Mouse (Mus musculus): ENCODE measurements around the gene Clk2. TPM values are rescaled to one million over a fixed set of nuclear protein-coding genes. Genes with fewer than 3 reads are reported as not detected.

The Clk2 gene
- polyA plus RNA-seq (2015; fragmentation: Nextera tagmentation; extraction: Ambion mirVana), result 12.7 and 19.7 TPM in 2 replicates

GRCm38 (mm10) chr3:89164506-89165267 lies at the start of gene Clk2:
Gene Clk2 (plus strand): TSS chr3:89164795.

GRCm38 (mm10) chr3:89135958-89136357 lies 28.6 kb upstream of the Clk2 start, which contains the start of gene Pklr:
Gene Pklr (plus strand): TSS chr3:89136142.

GRCm38 (mm10) chr3:89159616-89160344 lies 4.8 kb upstream of the Clk2 start, which contains the start of gene Hcn3:
Gene Hcn3 (minus strand): TSS chr3:89160196.

GRCm38 (mm10) chr3:89177242-89178106 lies 12.9 kb downstream of the Clk2 start, which contains the start of gene Scamp3:
Gene Scamp3 (plus strand): TSS chr3:89177473.

GRCm38 (mm10) chr3:89183058-89183958 lies 18.7 kb downstream of the Clk2 start, which contains the start of gene Fam189b:
Gene Fam189b (plus strand): TSS chr3:89183143.

GRCm38 (mm10) chr3:89202253-89203141 lies 37.9 kb downstream of the Clk2 start, which contains the start of gene Gba:
Gene Gba (plus strand): TSS chr3:89202928.

GRCm38 (mm10) chr3:89214681-89215411 lies 50.3 kb downstream of the Clk2 start, which contains the start of gene Thbs3:
Gene Thbs3 (plus strand): TSS chr3:89215180.

Other genes with a start within 250 kb of the Clk2 start
- 9.6 and 13.6 TPM in 2 replicates for gene Ash1l, start 214.2 kb upstream of the Clk2 start, polyA plus RNA-seq (2015; fragmentation: Nextera tagmentation; extraction: Ambion mirVana)
- gene Dap3, start 213.6 kb upstream of the Clk2 start, polyA plus RNA-seq (2015; fragmentation: Nextera tagmentation; extraction: Ambion mirVana), result 99.1 and 149 TPM in 2 replicates
- gene Rusc1, start 71.5 kb upstream of the Clk2 start, polyA plus RNA-seq (2015; fragmentation: Nextera tagmentation; extraction: Ambion mirVana), result 21.4 and 28.7 TPM in 2 replicates
- gene Gm43738, start 63.7 kb upstream of the Clk2 start, polyA plus RNA-seq (2015; fragmentation: Nextera tagmentation; extraction: Ambion mirVana), result 0.07 TPM in 1 of 2 replicates, not detected in the other
- 166 and 200 TPM in 2 replicates for gene Fdps, start 62.8 kb upstream of the Clk2 start, polyA plus RNA-seq (2015; fragmentation: Nextera tagmentation; extraction: Ambion mirVana)
- 1.1 and 3.9 TPM in 2 replicates for gene Pklr, start 28.7 kb upstream of the Clk2 start, polyA plus RNA-seq (2015; fragmentation: Nextera tagmentation; extraction: Ambion mirVana)
- 5.8 and 7.6 TPM in 2 replicates for gene Hcn3, start 4.6 kb upstream of the Clk2 start, polyA plus RNA-seq (2015; fragmentation: Nextera tagmentation; extraction: Ambion mirVana)
- gene Scamp3, start 12.7 kb downstream of the Clk2 start, polyA plus RNA-seq (2015; fragmentation: Nextera tagmentation; extraction: Ambion mirVana), result 75.6 and 121 TPM in 2 replicates
- gene Fam189b, start 18.3 kb downstream of the Clk2 start, polyA plus RNA-seq (2015; fragmentation: Nextera tagmentation; extraction: Ambion mirVana), result 22.3 and 31.0 TPM in 2 replicates
- 38.2 and 55.0 TPM in 2 replicates for gene Gba, start 38.1 kb downstream of the Clk2 start, polyA plus RNA-seq (2015; fragmentation: Nextera tagmentation; extraction: Ambion mirVana)
- gene Thbs3, start 50.4 kb downstream of the Clk2 start, polyA plus RNA-seq (2015; fragmentation: Nextera tagmentation; extraction: Ambion mirVana), result 34.1 and 36.8 TPM in 2 replicates
- 176 and 209 TPM in 2 replicates for gene Mtx1, start 62.3 kb downstream of the Clk2 start, polyA plus RNA-seq (2015; fragmentation: Nextera tagmentation; extraction: Ambion mirVana)
- gene Muc1, start 64.3 kb downstream of the Clk2 start, polyA plus RNA-seq (2015; fragmentation: Nextera tagmentation; extraction: Ambion mirVana), result 0.90 and 0.91 TPM in 2 replicates
- gene Krtcap2, start 81.2 kb downstream of the Clk2 start, polyA plus RNA-seq (2015; fragmentation: Nextera tagmentation; extraction: Ambion mirVana), result 301 and 333 TPM in 2 replicates
- gene Trim46, start 81.5 kb downstream of the Clk2 start, polyA plus RNA-seq (2015; fragmentation: Nextera tagmentation; extraction: Ambion mirVana), result 2.4 and 7.3 TPM in 2 replicates
- 221 and 274 TPM in 2 replicates for gene Dpm3, start 94.6 kb downstream of the Clk2 start, polyA plus RNA-seq (2015; fragmentation: Nextera tagmentation; extraction: Ambion mirVana)
- gene Slc50a1, start 105.8 kb downstream of the Clk2 start, polyA plus RNA-seq (2015; fragmentation: Nextera tagmentation; extraction: Ambion mirVana), result 111 and 136 TPM in 2 replicates
- gene Efna1, start 116.3 kb downstream of the Clk2 start, polyA plus RNA-seq (2015; fragmentation: Nextera tagmentation; extraction: Ambion mirVana), result 24.9 and 28.6 TPM in 2 replicates
- 2.8 and 8.6 TPM in 2 replicates for gene Efna3, start 158.2 kb downstream of the Clk2 start, polyA plus RNA-seq (2015; fragmentation: Nextera tagmentation; extraction: Ambion mirVana)
- 4.9 and 6.7 TPM in 2 replicates for gene Efna4, start 173.2 kb downstream of the Clk2 start, polyA plus RNA-seq (2015; fragmentation: Nextera tagmentation; extraction: Ambion mirVana)
- gene Adam15, start 185.2 kb downstream of the Clk2 start, polyA plus RNA-seq (2015; fragmentation: Nextera tagmentation; extraction: Ambion mirVana), result 53.7 and 56.4 TPM in 2 replicates
- 0.07 and 0.13 TPM in 2 replicates for gene Dcst2, start 197.2 kb downstream of the Clk2 start, polyA plus RNA-seq (2015; fragmentation: Nextera tagmentation; extraction: Ambion mirVana)
- gene Dcst1, start 200.5 kb downstream of the Clk2 start, polyA plus RNA-seq (2015; fragmentation: Nextera tagmentation; extraction: Ambion mirVana), result 0.22 and 0.35 TPM in 2 replicates
- gene Zbtb7b, start 230.0 kb downstream of the Clk2 start, polyA plus RNA-seq (2015; fragmentation: Nextera tagmentation; extraction: Ambion mirVana), result 1.8 and 3.6 TPM in 2 replicates
- gene Lenep, start 238.0 kb downstream of the Clk2 start, polyA plus RNA-seq (2015; fragmentation: Nextera tagmentation; extraction: Ambion mirVana), result not detected in 2 replicates
- 14.7 and 24.0 TPM in 2 replicates for gene Flad1, start 247.1 kb downstream of the Clk2 start, polyA plus RNA-seq (2015; fragmentation: Nextera tagmentation; extraction: Ambion mirVana)

All from adrenal gland, postnatal 0 days (tissue).